Mouse (Mus musculus) limb, embryonic 13.5 days (tissue): Measurements from ENCODE around the gene Hexim2. TPM values are rescaled to one million over a fixed set of nuclear protein-coding genes. Genes with fewer than 3 reads are reported as not detected.

ENCODE experiments used
- ATAC-seq: fragments of 200-750 bp; cut with Nextera tagmentation; 2 replicates; pipeline ENCODE4 v1.8.0; 2017; ENCODE audit warnings: low read depth, moderate number of reproducible peaks, moderate TSS enrichment; ENCODE audit not compliant: low FRiP score
- H3K27ac ChIP-seq: fragments of 300-500 bp; sonication (generic); 2 replicates; pipeline ENCODE4 v1.5.1; 2015; ENCODE audit warnings: inconsistent platforms, mild to moderate bottlenecking, moderate library complexity
- H3K27me3 ChIP-seq: fragments of 300-500 bp; sonication (generic); 2 replicates; pipeline ENCODE4 v1.6.1; 2015; ENCODE audit warnings: mild to moderate bottlenecking, inconsistent platforms
- H3K36me3 ChIP-seq: fragments of 300-500 bp; sonication (generic); 2 replicates; pipeline ENCODE4 v1.6.1; 2015; ENCODE audit warnings: inconsistent platforms, mild to moderate bottlenecking, moderate library complexity
- H3K4me1 ChIP-seq: fragments of 300-500 bp; sonication (generic); 2 replicates; pipeline ENCODE4 v1.6.1; 2015; ENCODE audit warnings: inconsistent platforms
- H3K4me2 ChIP-seq: fragments of 300-500 bp; sonication (generic); replicated peaks from 2 replicates; pipeline ENCODE4 v1.6.1; 2015; ENCODE audit warnings: inconsistent platforms, mild to moderate bottlenecking, moderate library complexity
- H3K4me3 ChIP-seq: fragments of 300-500 bp; sonication (generic); 2 replicates; pipeline ENCODE4 v1.5.1; 2015; ENCODE audit warnings: moderate library complexity, mild to moderate bottlenecking, inconsistent platforms
- H3K9ac ChIP-seq: fragments of 300-500 bp; sonication (generic); 2 replicates; pipeline ENCODE4 v1.6.1; 2015; ENCODE audit warnings: mild to moderate bottlenecking, inconsistent platforms
- H3K9me3 ChIP-seq: fragments of 300-500 bp; sonication (generic); 2 replicates; pipeline ENCODE4 v1.6.1; 2016; ENCODE audit warnings: inconsistent platforms
- WGBS: fragments of 180-500 bp; shearing (Covaris S2); methylation state at CpG from one replicate; pipeline ENCODE4 v1.1.7; 2015; 5-methylcytosine and 5-hydroxymethylcytosine counted together
- polyA plus RNA-seq: library from polyadenylated mRNA; unstranded; fragments of >200 nt; fragmentation: Nextera tagmentation; extraction: Ambion mirVana; gene quantifications from 2 replicates; pipeline ENCODE4 v1.2.1, GENCODE M21; 2015

Hexim2 gene
- polyA plus RNA-seq, 1 experiment from 2014 or later = 12.8 TPM

- H3K27me3 ChIP-seq = peaks cover 8% of the 10 kb centered on the region; the same call in 1 of the 2 replicates
- WGBS = 75% methylated on average over 9 of the region's 9 CpGs
- ATAC-seq = no peak
- H3K4me1 ChIP-seq = no peaks in the 10 kb centered on the region
- H3K9ac ChIP-seq = no peak overlapping the region
- H3K9me3 ChIP-seq = no peaks in the 10 kb centered on the region
- no peak overlapping the region for H3K4me3 ChIP-seq
- no peak overlapping the region for H3K4me2 ChIP-seq
- no peak overlapping the region for H3K27ac ChIP-seq
- no peaks in the 10 kb centered on the region for H3K36me3 ChIP-seq
Measured at GRCm38 (mm10) chr11:103181349-103181748, 49.1 kb downstream of the Hexim2 start.

DNA sequence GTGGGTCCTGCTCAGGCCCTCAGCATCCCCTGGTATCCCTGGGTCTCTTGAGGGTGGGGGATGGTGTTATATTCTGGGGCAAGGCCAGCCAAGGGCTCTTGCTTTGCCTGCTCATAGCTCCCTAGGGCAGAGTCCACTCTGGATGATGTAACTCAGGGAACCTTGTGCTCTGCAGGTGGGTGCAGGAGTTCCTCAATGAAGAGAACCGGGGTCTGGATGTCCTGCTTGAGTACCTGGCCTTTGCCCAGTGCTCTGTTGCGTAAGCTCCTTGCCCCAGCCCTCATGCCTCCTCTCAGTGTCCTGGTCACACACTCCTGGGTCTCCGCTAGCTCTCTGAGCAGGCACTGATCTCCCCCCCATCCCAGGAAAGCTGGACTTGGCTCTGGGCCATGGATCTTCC lies 49.7 kb downstream of the Hexim2 start:
- Histone ChIP-seq H3K4me3 (no peak overlapping the region), H3K4me2 (no peak overlapping the region), H3K9me3 (no peaks in the 10 kb centered on the region), H3K9ac (no peak overlapping the region), H3K4me1 (no peaks in the 10 kb centered on the region), H3K27ac (no peak overlapping the region), H3K36me3 (no peaks in the 10 kb centered on the region), H3K27me3 (peaks cover 8% of the 10 kb centered on the region; the same call in 1 of the 2 replicates)
- ATAC-seq = no peak
- WGBS = 79% methylated on average over 3 of the region's 3 CpGs

- peaks cover 18% of the 10 kb centered on the region for H3K27me3 ChIP-seq
- 43% methylated on average over 2 of the region's 2 CpGs for WGBS
- no peaks in the 10 kb centered on the region for H3K4me1 ChIP-seq
Measured at GRCm38 (mm10) chr11:103184891-103185290, 52.7 kb downstream of the Hexim2 start.

More at GRCm38 (mm10) chr11:103184891-103185290, 52.7 kb downstream of the Hexim2 start:
- Histone ChIP-seq H3K9ac (no peak overlapping the region), H3K4me2 (no peak overlapping the region), H3K4me3 (no peak overlapping the region), H3K36me3 (no peaks in the 10 kb centered on the region), H3K9me3 (no peaks in the 10 kb centered on the region; the same call in 1 of the 2 replicates), H3K27ac (no peak overlapping the region)
- ATAC-seq = no peak

Other genes with a start within 250 kb of the Hexim2 start
- gene Fam187a, start 247.3 kb upstream of the Hexim2 start, polyA plus RNA-seq = not detected in 2 replicates
- 0.37 and 0.48 TPM in 2 replicates for gene Gfap, start 231.5 kb upstream of the Hexim2 start, polyA plus RNA-seq
- 10.8 and 11.0 TPM in 2 replicates for gene Kif18b, start 207.3 kb upstream of the Hexim2 start, polyA plus RNA-seq
- gene C1ql1, start 185.7 kb upstream of the Hexim2 start, polyA plus RNA-seq = 1.4 and 1.7 TPM in 2 replicates
- 49.6 and 53.2 TPM in 2 replicates for gene Nmt1, start 104.2 kb upstream of the Hexim2 start, polyA plus RNA-seq
- gene Dcakd, start 104.1 kb upstream of the Hexim2 start, polyA plus RNA-seq = 197 and 201 TPM in 2 replicates
- 4.8 and 5.1 TPM in 2 replicates for gene Plcd3, start 30.8 kb upstream of the Hexim2 start, polyA plus RNA-seq
- gene Acbd4, start 30.7 kb upstream of the Hexim2 start, polyA plus RNA-seq = 14.4 and 17.2 TPM in 2 replicates
- gene Hexim1, start 16.2 kb upstream of the Hexim2 start, polyA plus RNA-seq = 5.1 and 5.6 TPM in 2 replicates
- 1.1 and 1.2 TPM in 2 replicates for gene Fmnl1, start 38.7 kb downstream of the Hexim2 start, polyA plus RNA-seq
- gene 1700023F06Rik, start 76.1 kb downstream of the Hexim2 start, polyA plus RNA-seq = 0.55 and 0.61 TPM in 2 replicates
- gene Spata32, start 86.0 kb downstream of the Hexim2 start, polyA plus RNA-seq = not detected in 2 replicates
- 4.8 and 5.4 TPM in 2 replicates for gene Map3k14, start 135.0 kb downstream of the Hexim2 start, polyA plus RNA-seq
- gene Arhgap27, start 231.3 kb downstream of the Hexim2 start, polyA plus RNA-seq = 5.1 and 6.8 TPM in 2 replicates